Mouse (Mus musculus) brain, embryonic 14.5 days (tissue): ENCODE measurements around the gene Il4ra.

Experiments
- CTCF ChIP-seq: fragments of 200-500 bp; IDR thresholded peaks from 2 replicates; pipeline ENCODE4 v1.5.1; 2012; ENCODE audit warnings: inconsistent platforms, mild to moderate bottlenecking, moderate library complexity, borderline replicate concordance; ENCODE audit not compliant: insufficient read depth, insufficient read length; ENCODE audit errors: extremely low read depth
- POLR2A ChIP-seq: fragments of 200-500 bp; IDR thresholded peaks from 2 replicates; pipeline ENCODE4 v1.6.1; 2012; ENCODE audit warnings: mild to moderate bottlenecking, inconsistent platforms, borderline replicate concordance; ENCODE audit not compliant: poor library complexity, insufficient read depth, insufficient read length, severe bottlenecking; ENCODE audit errors: extremely low read depth

DNA sequence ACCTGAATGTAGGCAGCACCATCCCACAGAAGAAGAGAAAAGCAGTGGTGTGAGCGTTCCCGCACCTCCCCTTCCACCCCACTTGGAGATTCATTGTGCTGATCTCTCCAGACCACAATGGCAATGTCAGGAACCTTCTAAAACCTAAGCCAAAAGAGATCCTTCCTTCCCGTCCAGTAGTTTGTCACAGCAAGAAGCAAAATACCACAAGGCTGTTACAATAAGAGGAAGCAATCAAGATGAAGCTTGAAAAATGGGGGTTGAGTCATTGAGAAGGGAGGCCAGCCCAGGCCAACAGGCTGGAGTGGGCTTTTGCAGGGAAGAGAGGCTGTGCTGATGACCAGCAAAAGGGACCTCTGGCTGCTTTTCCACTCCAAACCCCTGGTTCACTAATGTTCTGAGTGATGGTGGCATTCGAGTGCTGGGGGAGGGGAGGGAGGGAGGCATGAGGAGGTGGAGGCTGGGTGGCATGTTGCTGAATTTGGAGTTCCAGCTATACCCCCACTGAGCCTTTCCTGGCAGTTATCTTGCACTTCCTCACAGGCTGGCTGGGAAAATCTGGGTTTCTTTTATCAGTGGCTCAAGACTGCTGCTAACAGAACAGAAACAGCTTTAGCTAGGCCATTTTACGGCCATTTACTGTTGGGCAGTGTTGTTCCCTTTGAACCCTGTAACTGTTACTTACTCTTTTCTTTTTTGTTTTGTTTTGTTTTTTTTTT is 48.4 kb upstream of the Il4ra start:
- no peak for TF ChIP-seq CTCF
- no peak for TF ChIP-seq POLR2A
